ENCODE assay signal across 8 mouse cellular contexts in the genomic region with DNA sequence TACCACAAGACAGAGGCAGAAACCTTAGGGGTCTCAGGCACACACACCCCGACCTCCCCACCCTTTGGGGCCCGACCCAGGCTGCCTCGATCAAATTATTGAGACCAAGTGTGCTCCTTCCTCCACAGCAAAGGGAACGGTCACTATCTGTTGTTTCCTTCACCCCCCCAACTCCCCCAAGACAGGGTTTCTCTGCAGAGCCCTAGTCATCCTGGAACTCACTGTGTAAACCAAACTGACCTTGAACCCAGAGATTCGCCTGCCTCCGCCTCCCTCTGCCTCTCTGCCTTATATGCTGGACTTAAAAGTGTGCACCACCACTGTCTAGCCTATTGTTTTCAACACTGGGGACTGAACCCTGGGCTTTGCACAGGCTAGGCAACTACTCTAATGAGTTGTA. TPM values are rescaled to one million over a fixed set of nuclear protein-coding genes. Genes with fewer than 3 reads are reported as not detected.
DNase-seq lines count a peak whose midpoint lies in the region; ATAC-seq and TF ChIP-seq lines count a peak whose summit lies in the region.

No protein-coding gene starts in this region.

- peak overlapping the region; percentile 29; the same call in 1 of the 2 replicates for H3K9ac ChIP-seq in forebrain, embryonic 12.5 days
- H3K9ac ChIP-seq in forebrain, postnatal 0 days = no peak overlapping the region
- peak overlapping the region; percentile 54; the same call in 1 of the 2 replicates for H3K9ac ChIP-seq in limb, embryonic 13.5 days
- H3K9ac ChIP-seq in neural tube, embryonic 15.5 days (replicated peaks) = no peak overlapping the region

- H3K4me3 ChIP-seq in forebrain, embryonic 12.5 days (replicated peaks) = no peak overlapping the region
- H3K4me3 ChIP-seq in forebrain, postnatal 0 days (ENCODE audit: low read depth, low read length) = no peak overlapping the region
- no peak overlapping the region for H3K4me3 ChIP-seq in limb, embryonic 13.5 days
- no peak overlapping the region for H3K4me3 ChIP-seq in neural tube, embryonic 15.5 days (replicated peaks)

- H3K36me3 ChIP-seq in forebrain, embryonic 12.5 days (replicated peaks) = peaks cover 43% of the 10 kb centered on the region
- peaks cover 17% of the 10 kb centered on the region for H3K36me3 ChIP-seq in forebrain, postnatal 0 days (ENCODE audit: insufficient read depth)
- H3K36me3 ChIP-seq in limb, embryonic 13.5 days = peaks cover 50% of the 10 kb centered on the region
- H3K36me3 ChIP-seq in neural tube, embryonic 15.5 days = peaks cover 11% of the 10 kb centered on the region

- peak overlapping the region; percentile 28 for H3K4me2 ChIP-seq in forebrain, embryonic 12.5 days
- H3K4me2 ChIP-seq in forebrain, postnatal 0 days (ENCODE audit: low read depth) = no peak overlapping the region
- peak overlapping the region; percentile 53 for H3K4me2 ChIP-seq in limb, embryonic 13.5 days (replicated peaks)
- 0 out of 2 replicates have a peak overlapping the region, but pooled peaks have one; percentile 17 for H3K4me2 ChIP-seq in neural tube, embryonic 15.5 days

- peak overlapping the region; percentile 60; the same call in 1 of the 2 replicates for H3K27ac ChIP-seq in forebrain, embryonic 12.5 days
- H3K27ac ChIP-seq in forebrain, postnatal 0 days (ENCODE audit: low read depth, low read length) = no peak overlapping the region
- H3K27ac ChIP-seq in limb, embryonic 13.5 days = peak overlapping the region; percentile 83
- peak overlapping the region; percentile 46; the same call in 1 of the 2 replicates for H3K27ac ChIP-seq in neural tube, embryonic 15.5 days (replicated peaks)

- no peaks in the 10 kb centered on the region for H3K27me3 ChIP-seq in forebrain, embryonic 12.5 days
- no peaks in the 10 kb centered on the region for H3K27me3 ChIP-seq in forebrain, postnatal 0 days (ENCODE audit: insufficient read depth, low read length)
- H3K27me3 ChIP-seq in limb, embryonic 13.5 days = no peaks in the 10 kb centered on the region
- H3K27me3 ChIP-seq in neural tube, embryonic 15.5 days (replicated peaks) = no peaks in the 10 kb centered on the region

- H3K9me3 ChIP-seq in forebrain, embryonic 12.5 days = no peaks in the 10 kb centered on the region
- no peaks in the 10 kb centered on the region for H3K9me3 ChIP-seq in forebrain, postnatal 0 days (ENCODE audit: low read length)
- no peaks in the 10 kb centered on the region for H3K9me3 ChIP-seq in limb, embryonic 13.5 days
- H3K9me3 ChIP-seq in neural tube, embryonic 15.5 days (replicated peaks) = no peaks in the 10 kb centered on the region

- WGBS in forebrain, embryonic 12.5 days = 58% methylated on average over 6 of the region's 6 CpGs
- 52% methylated on average over 6 of the region's 6 CpGs for WGBS in forebrain, postnatal 0 days
- WGBS in limb, embryonic 13.5 days = 55% methylated on average over 6 of the region's 6 CpGs
- 72% methylated on average over 6 of the region's 6 CpGs for WGBS in neural tube, embryonic 15.5 days

- ATAC-seq in forebrain, embryonic 12.5 days (ENCODE audit: low FRiP score) = no peak
- no peak for ATAC-seq in forebrain, postnatal 0 days
- no peak for ATAC-seq in limb, embryonic 13.5 days (ENCODE audit: low FRiP score, low read depth)
- ATAC-seq in neural tube, embryonic 15.5 days (ENCODE audit: low FRiP score) = no peak

- intact Hi-C loops in left cerebral cortex, postnatal 14 days (cut with DNase I) = no loop called here

- no peak for TF ChIP-seq CTCF in forebrain, postnatal 0 days (IDR thresholded peaks at IDR 0.05; ENCODE audit: low read depth)

- DNase-seq in forebrain, postnatal 0 days = no peak
- DNase-seq in lung, postnatal 36 days = peak; percentile 38
- DNase-seq in lung, adult 18-20 months = no peak
- no peak for DNase-seq in left cerebral cortex, postnatal 14 days (ENCODE audit: low spot score in 2 of 2)
- no peak for DNase-seq in adrenal gland, postnatal 36 days

- H3K4me1 ChIP-seq in forebrain, embryonic 12.5 days = peaks cover 42% of the 10 kb centered on the region
- H3K4me1 ChIP-seq in forebrain, postnatal 0 days (ENCODE audit: insufficient read depth) = peaks cover 12% of the 10 kb centered on the region; the same call in 1 of the 2 replicates
- peaks cover 43% of the 10 kb centered on the region for H3K4me1 ChIP-seq in limb, embryonic 13.5 days
- H3K4me1 ChIP-seq in neural tube, embryonic 15.5 days = peaks cover 38% of the 10 kb centered on the region

RNA-seq across cellular contexts. Expression of a gene that starts 3.4 kb away (rescaled TPM):
- polyA plus RNA-seq in forebrain, embryonic 12.5 days (2016; fragmentation: Nextera tagmentation; extraction: Ambion mirVana) = 25.6 and 25.9 TPM in 2 replicates
- total RNA-seq in forebrain, postnatal 0 days (2014; rRNA removed) = 8.5 and 13.3 TPM in 2 replicates
- polyA plus RNA-seq in forebrain, postnatal 0 days (2015; fragmentation: Nextera tagmentation; extraction: Ambion mirVana) = 9.0 and 10.3 TPM in 2 replicates
- polyA plus RNA-seq in limb, embryonic 13.5 days (2015; fragmentation: Nextera tagmentation; extraction: Ambion mirVana) = 30.1 and 32.2 TPM in 2 replicates
- polyA plus RNA-seq in neural tube, embryonic 15.5 days (2015; fragmentation: Nextera tagmentation; extraction: Ambion mirVana) = 13.8 and 23.4 TPM in 2 replicates
- 10 to 100 TPM; 11.1 to 12.1 TPM for total RNA-seq in left cerebral cortex, postnatal 14 days (2021)
- total RNA-seq in adrenal gland, postnatal 36 days (2021) = 10 to 100 TPM; 35.5 to 52.6 TPM

RNA-seq across cellular contexts. Expression of a gene that starts 5.9 kb away (rescaled TPM):
- polyA plus RNA-seq in forebrain, embryonic 12.5 days (2016; fragmentation: Nextera tagmentation; extraction: Ambion mirVana) = 1.3 and 1.8 TPM in 2 replicates
- 2.2 and 2.6 TPM in 2 replicates for total RNA-seq in forebrain, postnatal 0 days (2014; rRNA removed)
- 2.0 and 2.9 TPM in 2 replicates for polyA plus RNA-seq in forebrain, postnatal 0 days (2015; fragmentation: Nextera tagmentation; extraction: Ambion mirVana)
- 2.3 and 2.4 TPM in 2 replicates for polyA plus RNA-seq in limb, embryonic 13.5 days (2015; fragmentation: Nextera tagmentation; extraction: Ambion mirVana)
- 2.0 and 3.9 TPM in 2 replicates for polyA plus RNA-seq in neural tube, embryonic 15.5 days (2015; fragmentation: Nextera tagmentation; extraction: Ambion mirVana)
- total RNA-seq in left cerebral cortex, postnatal 14 days (2021) = 1 to 10 TPM; 2.8 to 3.0 TPM
- 10 to 100 TPM in 1 of 2 experiments, 1 to 10 TPM in 1; 9.4 to 33.2 TPM for total RNA-seq in adrenal gland, postnatal 36 days (2021)

RNA-seq across cellular contexts. Expression of a gene that starts 22.3 kb away (rescaled TPM):
- 11.1 and 12.8 TPM in 2 replicates for polyA plus RNA-seq in forebrain, embryonic 12.5 days (2016; fragmentation: Nextera tagmentation; extraction: Ambion mirVana)
- 9.9 and 14.2 TPM in 2 replicates for total RNA-seq in forebrain, postnatal 0 days (2014; rRNA removed)
- polyA plus RNA-seq in forebrain, postnatal 0 days (2015; fragmentation: Nextera tagmentation; extraction: Ambion mirVana) = 8.6 and 10.2 TPM in 2 replicates
- polyA plus RNA-seq in limb, embryonic 13.5 days (2015; fragmentation: Nextera tagmentation; extraction: Ambion mirVana) = 4.7 and 5.5 TPM in 2 replicates
- 8.9 and 10.0 TPM in 2 replicates for polyA plus RNA-seq in neural tube, embryonic 15.5 days (2015; fragmentation: Nextera tagmentation; extraction: Ambion mirVana)
- total RNA-seq in left cerebral cortex, postnatal 14 days (2021) = 1 to 10 TPM; 5.6 to 5.9 TPM
- 1 to 10 TPM in 1 of 2 experiments, under 1 TPM in 1; 0.92 to 1.4 TPM for total RNA-seq in adrenal gland, postnatal 36 days (2021)

RNA-seq across cellular contexts. Expression of a gene that starts 41.1 kb away (rescaled TPM):
- 184 and 203 TPM in 2 replicates for polyA plus RNA-seq in forebrain, embryonic 12.5 days (2016; fragmentation: Nextera tagmentation; extraction: Ambion mirVana)
- total RNA-seq in forebrain, postnatal 0 days (2014; rRNA removed) = 52.8 and 64.5 TPM in 2 replicates
- polyA plus RNA-seq in forebrain, postnatal 0 days (2015; fragmentation: Nextera tagmentation; extraction: Ambion mirVana) = 56.8 and 60.1 TPM in 2 replicates
- 174 and 185 TPM in 2 replicates for polyA plus RNA-seq in limb, embryonic 13.5 days (2015; fragmentation: Nextera tagmentation; extraction: Ambion mirVana)
- 95.7 and 115 TPM in 2 replicates for polyA plus RNA-seq in neural tube, embryonic 15.5 days (2015; fragmentation: Nextera tagmentation; extraction: Ambion mirVana)
- total RNA-seq in left cerebral cortex, postnatal 14 days (2021) = 10 to 100 TPM; 87.6 to 90.4 TPM
- total RNA-seq in adrenal gland, postnatal 36 days (2021) = 100 to 1,000 TPM in 1 of 2 experiments, 10 to 100 TPM in 1; 89.6 to 120 TPM

RNA-seq across cellular contexts. Expression of a gene that starts 52.9 kb away (rescaled TPM):
- 2.2 TPM in 2 replicates for polyA plus RNA-seq in forebrain, embryonic 12.5 days (2016; fragmentation: Nextera tagmentation; extraction: Ambion mirVana)
- 13.3 and 18.4 TPM in 2 replicates for total RNA-seq in forebrain, postnatal 0 days (2014; rRNA removed)
- 13.5 and 15.6 TPM in 2 replicates for polyA plus RNA-seq in forebrain, postnatal 0 days (2015; fragmentation: Nextera tagmentation; extraction: Ambion mirVana)
- 4.7 and 5.3 TPM in 2 replicates for polyA plus RNA-seq in limb, embryonic 13.5 days (2015; fragmentation: Nextera tagmentation; extraction: Ambion mirVana)
- polyA plus RNA-seq in neural tube, embryonic 15.5 days (2015; fragmentation: Nextera tagmentation; extraction: Ambion mirVana) = 19.3 and 20.9 TPM in 2 replicates
- total RNA-seq in left cerebral cortex, postnatal 14 days (2021) = 1 to 10 TPM; 7.1 to 8.0 TPM
- 1 to 10 TPM; 6.0 to 6.2 TPM for total RNA-seq in adrenal gland, postnatal 36 days (2021)

Comparison
In these comparisons a context has a peak if more than half of its experiments do, and no peak if none do; other contexts are left out.
1. H3K9ac ChIP-seq: peak in forebrain, embryonic 12.5 days (single experiment) and limb, embryonic 13.5 days (single experiment); none in forebrain, postnatal 0 days (single experiment) and neural tube, embryonic 15.5 days (single experiment).